10 mouse cellular contexts compared by ENCODE assay signal in the genomic region with DNA sequence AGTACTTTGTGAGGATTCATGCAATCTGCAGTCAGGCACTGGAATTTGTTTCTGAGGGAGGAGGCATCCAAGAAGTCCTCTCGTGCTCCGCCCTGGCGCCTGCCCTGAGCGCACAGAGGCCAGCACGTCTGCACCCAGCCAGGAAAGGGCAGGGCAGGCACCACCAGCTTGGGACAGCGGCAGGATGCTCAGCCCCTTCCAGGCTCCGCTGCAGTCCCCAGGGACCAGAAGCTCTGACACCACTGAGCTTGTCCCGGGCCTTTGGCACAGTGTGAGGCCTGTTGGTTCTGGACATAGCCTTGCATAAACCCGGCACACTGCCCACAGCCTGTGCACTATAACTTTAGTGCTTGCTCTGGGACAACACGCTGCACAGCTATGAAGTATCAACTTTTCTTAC. TPM values are rescaled to one million over a fixed set of nuclear protein-coding genes. Genes with fewer than 3 reads are reported as not detected.
DNase-seq lines count a peak whose midpoint lies in the region; ATAC-seq and TF ChIP-seq lines count a peak whose summit lies in the region.
"Had no signal": no experiment of that assay in that cellular context is flagged by ENCODE, and none has a peak within 500 bp of the region (broad histone marks: within the 10 kb centered on the region; RNA-seq: fewer than 3 reads in every experiment).

No protein-coding gene starts in this region.

- no peak for TF ChIP-seq EP300 in stomach, postnatal 0 days (optimal IDR thresholded peaks at IDR 0.05)

- H3K9ac ChIP-seq in intestine, embryonic 15.5 days, result no peak overlapping the region
- no peak overlapping the region for H3K9ac ChIP-seq in intestine, postnatal 0 days (ENCODE audit: low read depth, low read length)
- no peak overlapping the region for H3K9ac ChIP-seq in stomach, postnatal 0 days (ENCODE audit: low read length)
- H3K9ac ChIP-seq in forebrain, embryonic 12.5 days, result no peak overlapping the region
- H3K9ac ChIP-seq: hindbrain, embryonic 15.5 days; liver, embryonic 15.5 days had no signal

- H3K36me3 ChIP-seq in intestine, embryonic 15.5 days, result no peaks in the 10 kb centered on the region
- H3K36me3 ChIP-seq in intestine, postnatal 0 days (ENCODE audit: control insufficient read depth, insufficient read depth), result no peaks in the 10 kb centered on the region
- H3K36me3 ChIP-seq in stomach, postnatal 0 days (ENCODE audit: control insufficient read depth, insufficient read depth, low read length), result no peaks in the 10 kb centered on the region
- no peaks in the 10 kb centered on the region for H3K36me3 ChIP-seq in forebrain, embryonic 12.5 days (replicated peaks)
- H3K36me3 ChIP-seq: hindbrain, embryonic 15.5 days; liver, embryonic 15.5 days had no signal

- peaks cover 8% of the 10 kb centered on the region for H3K4me1 ChIP-seq in intestine, embryonic 15.5 days (replicated peaks)
- H3K4me1 ChIP-seq in intestine, postnatal 0 days (replicated peaks; ENCODE audit: control insufficient read depth, insufficient read depth, low read length), result no peaks in the 10 kb centered on the region
- no peaks in the 10 kb centered on the region; the same call in 1 of the 2 replicates for H3K4me1 ChIP-seq in stomach, postnatal 0 days (replicated peaks; ENCODE audit: control insufficient read depth, insufficient read depth)
- no peaks in the 10 kb centered on the region for H3K4me1 ChIP-seq in forebrain, embryonic 12.5 days
- H3K4me1 ChIP-seq: hindbrain, embryonic 15.5 days; liver, embryonic 15.5 days had no signal

- no peak for TF ChIP-seq CTCF in intestine, postnatal 0 days (IDR thresholded peaks at IDR 0.05; ENCODE audit: low read depth)
- no peak for TF ChIP-seq CTCF in stomach, postnatal 0 days (IDR thresholded peaks at IDR 0.05; ENCODE audit: low read depth)

- H3K27me3 ChIP-seq in intestine, embryonic 15.5 days (replicated peaks), result no peaks in the 10 kb centered on the region
- no peaks in the 10 kb centered on the region for H3K27me3 ChIP-seq in intestine, postnatal 0 days (replicated peaks; ENCODE audit: control insufficient read depth, insufficient read depth, low read length)
- no peaks in the 10 kb centered on the region for H3K27me3 ChIP-seq in stomach, postnatal 0 days (ENCODE audit: control insufficient read depth, insufficient read depth, low read length)
- H3K27me3 ChIP-seq in forebrain, embryonic 12.5 days, result no peaks in the 10 kb centered on the region
- H3K27me3 ChIP-seq: hindbrain, embryonic 15.5 days; liver, embryonic 15.5 days had no signal

- ATAC-seq in intestine, embryonic 15.5 days, result peak; percentile 66; the same call in 1 of the 2 replicates
- ATAC-seq in intestine, postnatal 0 days, result no peak
- ATAC-seq in stomach, postnatal 0 days (ENCODE audit: low FRiP score, low TSS enrichment), result peak; percentile 50; the same call in 1 of the 2 replicates
- ATAC-seq in forebrain, embryonic 12.5 days (ENCODE audit: low FRiP score), result no peak
- no peak for ATAC-seq in megakaryocyte progenitor cell, adult 5-6 weeks (replicated peaks; ENCODE audit: poor library complexity)

- H3K4me3 ChIP-seq in intestine, embryonic 15.5 days (replicated peaks), result no peak overlapping the region
- H3K4me3 ChIP-seq in intestine, postnatal 0 days (ENCODE audit: low read depth, low read length), result no peak overlapping the region
- no peak overlapping the region for H3K4me3 ChIP-seq in stomach, postnatal 0 days (ENCODE audit: low read depth, low read length)
- H3K4me3 ChIP-seq in forebrain, embryonic 12.5 days (replicated peaks), result no peak overlapping the region
- H3K4me3 ChIP-seq: hindbrain, embryonic 15.5 days; liver, embryonic 15.5 days had no signal

- H3K9me3 ChIP-seq in intestine, embryonic 15.5 days, result no peaks in the 10 kb centered on the region
- H3K9me3 ChIP-seq in intestine, postnatal 0 days (ENCODE audit: control insufficient read depth), result no peaks in the 10 kb centered on the region
- H3K9me3 ChIP-seq in stomach, postnatal 0 days (ENCODE audit: control insufficient read depth, low read length), result no peaks in the 10 kb centered on the region
- H3K9me3 ChIP-seq in forebrain, embryonic 12.5 days, result no peaks in the 10 kb centered on the region
- H3K9me3 ChIP-seq: hindbrain, embryonic 15.5 days; liver, embryonic 15.5 days had no signal

- H3K27ac ChIP-seq in intestine, embryonic 15.5 days, result no peak overlapping the region
- H3K27ac ChIP-seq in intestine, postnatal 0 days (ENCODE audit: low read depth, low read length), result no peak overlapping the region
- H3K27ac ChIP-seq in stomach, postnatal 0 days (replicated peaks), result no peak overlapping the region
- H3K27ac ChIP-seq in forebrain, embryonic 12.5 days, result no peak overlapping the region
- H3K27ac ChIP-seq: hindbrain, embryonic 15.5 days; liver, embryonic 15.5 days had no signal

- H3K4me2 ChIP-seq in intestine, embryonic 15.5 days (replicated peaks), result no peak overlapping the region
- H3K4me2 ChIP-seq in intestine, postnatal 0 days (replicated peaks; ENCODE audit: low read depth), result no peak overlapping the region
- H3K4me2 ChIP-seq in stomach, postnatal 0 days (replicated peaks; ENCODE audit: low read depth), result no peak overlapping the region
- no peak overlapping the region for H3K4me2 ChIP-seq in forebrain, embryonic 12.5 days
- H3K4me2 ChIP-seq: hindbrain, embryonic 15.5 days; liver, embryonic 15.5 days had no signal

- 67% methylated on average over 10 of the region's 10 CpGs for WGBS in intestine, embryonic 15.5 days
- 67% methylated on average over 10 of the region's 10 CpGs for WGBS in intestine, postnatal 0 days
- WGBS in stomach, postnatal 0 days, result 63% methylated on average over 10 of the region's 10 CpGs
- WGBS in forebrain, embryonic 12.5 days, result 73% methylated on average over 10 of the region's 10 CpGs

- DNase-seq in heart, adult 8-10 months (ENCODE audit: low spot score), result peak; percentile 80
- peak; percentile 78 to 92 for DNase-seq in kidney, postnatal 25 days
- DNase-seq in stomach, postnatal 0 days (ENCODE audit: low spot score), result peak; percentile 36
- DNase-seq in thymus, postnatal 36 days, result no peak

RNA-seq across cellular contexts. Expression of a gene that starts 24.3 kb away (rescaled TPM):
- polyA plus RNA-seq in intestine, embryonic 15.5 days (2015; fragmentation: Nextera tagmentation; extraction: Ambion mirVana), result 30.6 and 36.7 TPM in 2 replicates
- 118 and 162 TPM in 2 replicates for polyA plus RNA-seq in intestine, postnatal 0 days (2015; fragmentation: Nextera tagmentation; extraction: Ambion mirVana)
- 10 to 100 TPM; 29.3 to 60.0 (median 43.0) TPM for total RNA-seq in heart, adult 8-10 months (2022)
- 60.0 and 73.1 TPM in 2 replicates for polyA plus RNA-seq in stomach, postnatal 0 days (2015; fragmentation: Nextera tagmentation; extraction: Ambion mirVana)
- polyA plus RNA-seq in forebrain, embryonic 12.5 days (2016; fragmentation: Nextera tagmentation; extraction: Ambion mirVana), result 22.7 and 23.7 TPM in 2 replicates
- 5.4 and 11.5 TPM in 2 replicates for total RNA-seq in megakaryocyte progenitor cell, adult 5-6 weeks (2015)
- 8.9 and 28.0 TPM in 2 replicates for total RNA-seq in megakaryocyte progenitor cell, adult 5-6 weeks (2017)

Comparison
In these comparisons a context has a peak if more than half of its experiments do, and no peak if none do; other contexts are left out.
1. ATAC-seq: peak in intestine, embryonic 15.5 days (single experiment) and stomach, postnatal 0 days (single experiment); none in intestine, postnatal 0 days (single experiment), forebrain, embryonic 12.5 days (single experiment) and megakaryocyte progenitor cell, adult 5-6 weeks (single experiment).
2. DNase-seq: peak in heart, adult 8-10 months (single experiment), kidney, postnatal 25 days (2 of 2) and stomach, postnatal 0 days (single experiment); none in thymus, postnatal 36 days (0 of 2).